Mouse (Mus musculus) forebrain, embryonic 12.5 days (tissue): ENCODE measurements around the gene Tnks2. TPM values are rescaled to one million over a fixed set of nuclear protein-coding genes. Genes with fewer than 3 reads are reported as not detected.

ENCODE experiments used
- ATAC-seq: fragments of 200-750 bp; cut with Nextera tagmentation; 2 replicates; pipeline ENCODE4 v1.8.0; 2017; ENCODE audit warnings: moderate TSS enrichment; ENCODE audit not compliant: low FRiP score
- H3K27ac ChIP-seq: fragments of 300-500 bp; sonication (generic); 2 replicates; pipeline ENCODE4 v1.5.1; 2016; ENCODE audit warnings: mild to moderate bottlenecking
- H3K27me3 ChIP-seq: fragments of 300-500 bp; sonication (generic); 2 replicates; pipeline ENCODE4 v1.6.1; 2016; ENCODE audit warnings: mild to moderate bottlenecking
- H3K36me3 ChIP-seq: fragments of 300-500 bp; sonication (generic); replicated peaks from 2 replicates; pipeline ENCODE4 v1.6.1; 2016; ENCODE audit warnings: mild to moderate bottlenecking
- H3K4me1 ChIP-seq: fragments of 300-500 bp; sonication (generic); 2 replicates; pipeline ENCODE4 v1.6.1; 2016
- H3K4me2 ChIP-seq: fragments of 300-500 bp; sonication (generic); 2 replicates; pipeline ENCODE4 v1.6.1; 2016; ENCODE audit warnings: mild to moderate bottlenecking, moderate library complexity
- H3K4me3 ChIP-seq: fragments of 300-500 bp; sonication (generic); replicated peaks from 2 replicates; pipeline ENCODE4 v1.5.1; 2016; ENCODE audit warnings: mild to moderate bottlenecking
- H3K9ac ChIP-seq: fragments of 300-500 bp; sonication (generic); 2 replicates; pipeline ENCODE4 v1.6.1; 2016; ENCODE audit warnings: mild to moderate bottlenecking
- H3K9me3 ChIP-seq: fragments of 300-500 bp; sonication (generic); 2 replicates; pipeline ENCODE4 v1.6.1; 2016
- WGBS: fragments of 180-500 bp; shearing (Covaris S2); methylation state at CpG from one replicate; pipeline ENCODE4 v1.1.7; 2016; 5-methylcytosine and 5-hydroxymethylcytosine counted together
- polyA plus RNA-seq: library from polyadenylated mRNA; unstranded; fragments of >200 nt; fragmentation: Nextera tagmentation; extraction: Ambion mirVana; gene quantifications from 2 replicates; pipeline ENCODE4 v1.2.1, GENCODE M21; 2016

The Tnks2 gene
- polyA plus RNA-seq, 1 experiment from 2014 or later: 76.3 TPM

GRCm38 (mm10) chr19:36878743-36879495, 44.9 kb downstream of the Tnks2 start:
- no peak overlapping the region for H3K4me3 ChIP-seq
- H3K4me1 ChIP-seq: no peaks in the 10 kb centered on the region
- no peaks in the 10 kb centered on the region for H3K27me3 ChIP-seq
- ATAC-seq: no peak
- H3K4me2 ChIP-seq: no peak overlapping the region
- H3K9ac ChIP-seq: no peak overlapping the region
- H3K9me3 ChIP-seq: no peaks in the 10 kb centered on the region
- WGBS: 76% methylated on average over 11 of the region's 11 CpGs
- peaks cover 86% of the 10 kb centered on the region for H3K36me3 ChIP-seq
- H3K27ac ChIP-seq: no peak overlapping the region

- Histone ChIP-seq H3K4me1 (no peaks in the 10 kb centered on the region), H3K27ac (no peak overlapping the region), H3K4me2 (no peak overlapping the region), H3K9me3 (no peaks in the 10 kb centered on the region), H3K4me3 (no peak overlapping the region), H3K9ac (no peak overlapping the region), H3K27me3 (no peaks in the 10 kb centered on the region), H3K36me3 (peaks cover 83% of the 10 kb centered on the region)
- 78% methylated on average over 6 of the region's 6 CpGs for WGBS
- ATAC-seq: 0 out of 2 replicates have a peak, but pooled peaks have one; percentile 23
Measured at GRCm38 (mm10) chr19:36883119-36883518, 49.1 kb downstream of the Tnks2 start.

GRCm38 (mm10) chr19:36886316-36886715, 52.3 kb downstream of the Tnks2 start:
- Histone ChIP-seq H3K27ac (no peak overlapping the region), H3K36me3 (peaks cover 89% of the 10 kb centered on the region)
- ATAC-seq: no peak

GRCm38 (mm10) chr19:36887706-36888105, 53.7 kb downstream of the Tnks2 start:
- Histone ChIP-seq H3K9ac (no peak overlapping the region), H3K4me1 (no peaks in the 10 kb centered on the region), H3K4me2 (no peak overlapping the region), H3K36me3 (peaks cover 87% of the 10 kb centered on the region), H3K4me3 (no peak overlapping the region), H3K9me3 (no peaks in the 10 kb centered on the region), H3K27me3 (no peaks in the 10 kb centered on the region), H3K27ac (no peak overlapping the region)
- no peak for ATAC-seq
- 71% methylated on average over 3 of the region's 3 CpGs for WGBS

More at GRCm38 (mm10) chr19:36886316-36886715, 52.3 kb downstream of the Tnks2 start:
- no peaks in the 10 kb centered on the region for H3K9me3 ChIP-seq
- H3K4me2 ChIP-seq: no peak overlapping the region
- 63% methylated on average over 2 of the region's 2 CpGs for WGBS
- H3K27me3 ChIP-seq: no peaks in the 10 kb centered on the region
- no peaks in the 10 kb centered on the region for H3K4me1 ChIP-seq
- no peak overlapping the region for H3K9ac ChIP-seq
- no peak overlapping the region for H3K4me3 ChIP-seq

- Histone ChIP-seq H3K4me3 (no peak overlapping the region), H3K27ac (no peak overlapping the region), H3K4me2 (no peak overlapping the region), H3K36me3 (peaks cover 70% of the 10 kb centered on the region), H3K27me3 (no peaks in the 10 kb centered on the region), H3K9ac (no peak overlapping the region), H3K4me1 (peaks cover 9% of the 10 kb centered on the region), H3K9me3 (no peaks in the 10 kb centered on the region)
- no peak for ATAC-seq
- 89% methylated on average over 3 of the region's 3 CpGs for WGBS
Measured at GRCm38 (mm10) chr19:36891746-36892145, 57.7 kb downstream of the Tnks2 start.

- Histone ChIP-seq H3K36me3 (peaks cover 23% of the 10 kb centered on the region), H3K9me3 (no peaks in the 10 kb centered on the region), H3K27me3 (no peaks in the 10 kb centered on the region), H3K9ac (no peak overlapping the region), H3K27ac (peak overlapping the region; percentile 87), H3K4me3 (no peak overlapping the region), H3K4me1 (peaks cover 16% of the 10 kb centered on the region), H3K4me2 (peak overlapping the region; percentile 28)
- peak; percentile 87 for ATAC-seq
- WGBS: 4% methylated on average over 10 of the region's 10 CpGs
Measured at GRCm38 (mm10) chr19:36896791-36897569, 62.9 kb downstream of the Tnks2 start.

GRCm38 (mm10) chr19:36897778-36898177, 63.7 kb downstream of the Tnks2 start:
- Histone ChIP-seq H3K36me3 (peaks cover 17% of the 10 kb centered on the region), H3K27ac (peak overlapping the region; percentile 87; the same call in 1 of the 2 replicates), H3K4me1 (peaks cover 16% of the 10 kb centered on the region), H3K27me3 (no peaks in the 10 kb centered on the region), H3K9ac (no peak overlapping the region), H3K4me3 (no peak overlapping the region), H3K9me3 (no peaks in the 10 kb centered on the region), H3K4me2 (no peak overlapping the region)
- 34% methylated on average over 9 of the region's 9 CpGs for WGBS
- ATAC-seq: no peak

GRCm38 (mm10) chr19:36903377-36903776, 69.3 kb downstream of the Tnks2 start:
- H3K9me3 ChIP-seq: no peaks in the 10 kb centered on the region
- H3K36me3 ChIP-seq: no peaks in the 10 kb centered on the region
- H3K27me3 ChIP-seq: no peaks in the 10 kb centered on the region
- H3K4me1 ChIP-seq: peaks cover 17% of the 10 kb centered on the region
- no peak overlapping the region for H3K9ac ChIP-seq
- H3K4me3 ChIP-seq: peak overlapping the region; percentile 49; the same call in 1 of the 2 replicates
- H3K4me2 ChIP-seq: peak overlapping the region; percentile 71
- H3K27ac ChIP-seq: peak overlapping the region; percentile 84
- WGBS: 30% methylated on average over 7 of the region's 7 CpGs
- no peak for ATAC-seq

GRCm38 (mm10) chr19:36904211-36905007, 70.4 kb downstream of the Tnks2 start:
- Histone ChIP-seq H3K9me3 (no peaks in the 10 kb centered on the region), H3K4me2 (peak overlapping the region; percentile 71), H3K36me3 (no peaks in the 10 kb centered on the region), H3K4me3 (peak overlapping the region; percentile 49), H3K4me1 (peaks cover 17% of the 10 kb centered on the region), H3K27ac (peak overlapping the region; percentile 84), H3K27me3 (no peaks in the 10 kb centered on the region), H3K9ac (peak overlapping the region; percentile 67)
- peak; percentile 94 for ATAC-seq
- 2% methylated on average over 41 of the region's 41 CpGs for WGBS

- H3K9me3 ChIP-seq: no peaks in the 10 kb centered on the region
- H3K27me3 ChIP-seq: no peaks in the 10 kb centered on the region
- WGBS: 91% methylated on average over 3 of the region's 3 CpGs
- ATAC-seq: no peak
- H3K4me1 ChIP-seq: peaks cover 18% of the 10 kb centered on the region
- H3K27ac ChIP-seq: no peak overlapping the region
- no peak overlapping the region for H3K9ac ChIP-seq
- H3K4me2 ChIP-seq: no peak overlapping the region
- H3K4me3 ChIP-seq: no peak overlapping the region
- no peaks in the 10 kb centered on the region for H3K36me3 ChIP-seq
Measured at GRCm38 (mm10) chr19:36909150-36909549, 75.1 kb downstream of the Tnks2 start.

- Histone ChIP-seq H3K4me2 (no peak overlapping the region), H3K36me3 (no peaks in the 10 kb centered on the region), H3K4me3 (no peak overlapping the region), H3K4me1 (peaks cover 13% of the 10 kb centered on the region), H3K27me3 (no peaks in the 10 kb centered on the region), H3K9ac (no peak overlapping the region), H3K9me3 (no peaks in the 10 kb centered on the region), H3K27ac (no peak overlapping the region)
- WGBS: 30% methylated on average over 9 of the region's 9 CpGs
- no peak for ATAC-seq
Measured at GRCm38 (mm10) chr19:36909676-36910292, 75.8 kb downstream of the Tnks2 start.
